ENCODE assay signal across 8 mouse cellular contexts in genomic region chr11:53892716-53893416, GRCm38 (mm10). TPM values are rescaled to one million over a fixed set of nuclear protein-coding genes. Genes with fewer than 3 reads are reported as not detected.
DNase-seq lines count a peak whose midpoint lies in the region; ATAC-seq lines count a peak whose summit lies in the region.

No protein-coding gene starts in this region.

- peaks cover 12% of the 10 kb centered on the region for H3K4me1 ChIP-seq in hindbrain, embryonic 12.5 days

- 45% methylated on average over 9 of the region's 9 CpGs for WGBS in hindbrain, embryonic 12.5 days

- no peak overlapping the region for H3K27ac ChIP-seq in hindbrain, embryonic 12.5 days

- no peak overlapping the region for H3K4me3 ChIP-seq in hindbrain, embryonic 12.5 days

- peak; percentile 84 for DNase-seq in CD4-positive, CD25-positive, alpha-beta regulatory T cell, adult 2 months (ENCODE audit: low read depth, low spot score)
- peak; percentile 61 for DNase-seq in T-cell, adult 2 months (ENCODE audit: low spot score)
- DNase-seq in kidney, adult 18-20 months = peak; percentile 59
- peak; percentile 66 for DNase-seq in lung, postnatal 36 days
- DNase-seq in thymus, postnatal 0 days (ENCODE audit: low spot score) = peak; percentile 80
- DNase-seq in frontal cortex, postnatal 14 days (ENCODE audit: low spot score in 2 of 2) = no peak
- no peak for DNase-seq in ovary, postnatal 10 days (ENCODE audit: low spot score)

- H3K9ac ChIP-seq in hindbrain, embryonic 12.5 days = no peak overlapping the region

- no peaks in the 10 kb centered on the region for H3K27me3 ChIP-seq in hindbrain, embryonic 12.5 days

- ATAC-seq in hindbrain, embryonic 12.5 days (ENCODE audit: low FRiP score) = no peak

- H3K36me3 ChIP-seq in hindbrain, embryonic 12.5 days = no peaks in the 10 kb centered on the region

- no peaks in the 10 kb centered on the region for H3K9me3 ChIP-seq in hindbrain, embryonic 12.5 days (replicated peaks)

- no peak overlapping the region for H3K4me2 ChIP-seq in hindbrain, embryonic 12.5 days (replicated peaks)

RNA-seq across cellular contexts. Expression of gene Slc22a5, which starts 1.4 kb away (rescaled TPM):
- 12.6 and 12.8 TPM in 2 replicates for polyA plus RNA-seq in thymus, postnatal 0 days (2015; fragmentation: Nextera tagmentation; extraction: Ambion mirVana)
- polyA plus RNA-seq in hindbrain, embryonic 12.5 days (2016; fragmentation: Nextera tagmentation; extraction: Ambion mirVana) = 7.9 and 8.5 TPM in 2 replicates

RNA-seq across cellular contexts. Expression of gene Gm12216, which starts 33.8 kb away (rescaled TPM):
- 24.2 and 25.5 TPM in 2 replicates for polyA plus RNA-seq in thymus, postnatal 0 days (2015; fragmentation: Nextera tagmentation; extraction: Ambion mirVana)
- 0.50 TPM in 1 of 2 replicates, not detected in the other for polyA plus RNA-seq in hindbrain, embryonic 12.5 days (2016; fragmentation: Nextera tagmentation; extraction: Ambion mirVana)

Comparison
In these comparisons a context has a peak if more than half of its experiments do, and no peak if none do; other contexts are left out.
1. DNase-seq: peak in CD4-positive, CD25-positive, alpha-beta regulatory T cell, adult 2 months (single experiment), T-cell, adult 2 months (single experiment), kidney, adult 18-20 months (single experiment), lung, postnatal 36 days (single experiment) and thymus, postnatal 0 days (single experiment); none in frontal cortex, postnatal 14 days (0 of 2) and ovary, postnatal 10 days (single experiment).
2. RNA of gene Gm12216, which starts 33.8 kb away (polyA plus RNA-seq): 24.2 to 25.5 TPM in thymus, postnatal 0 days; 0.50 TPM in hindbrain, embryonic 12.5 days; every median in the first group is over 10 times any median in the second.